Mouse (Mus musculus): ENCODE measurements around the gene H60c.
"Not testable (repeated sequence)": the region's sequence is repeated elsewhere in the genome, so short reads cannot be mapped to it uniquely, and the experiment has no call there.

Gene H60c

GRCm38 (mm10) chr10:3267671-3268070 is at the start of gene H60c:
Gene H60c (minus strand): TSS chr10:3267771.
- no peak for DNase-seq (ENCODE audit: extremely low read depth, low read depth)

GRCm38 (mm10) chr10:3308821-3309206 is 41.2 kb upstream of the H60c start:
- no peak for DNase-seq (ENCODE audit: extremely low read depth, low read depth)

- no peak for DNase-seq (ENCODE audit: extremely low read depth, low read depth)
Measured at GRCm38 (mm10) chr10:3308180-3308820, 40.7 kb upstream of the H60c start.

GRCm38 (mm10) chr10:3307752-3308151 is 40.2 kb upstream of the H60c start:
- no peak for DNase-seq (ENCODE audit: extremely low read depth, low read depth)

GRCm38 (mm10) chr10:3293969-3294368 is 26.4 kb upstream of the H60c start:
- DNase-seq (ENCODE audit: extremely low read depth, low read depth), result no peak

GRCm38 (mm10) chr10:3281047-3281446 is 13.5 kb upstream of the H60c start:
- DNase-seq (ENCODE audit: extremely low read depth, low read depth), result no peak

- DNase-seq (ENCODE audit: extremely low read depth, low read depth), result no peak
Measured at GRCm38 (mm10) chr10:3274065-3274464, 6.5 kb upstream of the H60c start.

- no peak for DNase-seq (ENCODE audit: extremely low read depth, low read depth)
Measured at GRCm38 (mm10) chr10:3271036-3271435, 3.5 kb upstream of the H60c start.

GRCm38 (mm10) chr10:3266729-3267128 is 842 bp downstream of the H60c start:
- no peak for DNase-seq (ENCODE audit: extremely low read depth, low read depth)

GRCm38 (mm10) chr10:3262784-3263183 is 4.8 kb downstream of the H60c start:
- no peak for DNase-seq (ENCODE audit: extremely low read depth, low read depth)

GRCm38 (mm10) chr10:3257391-3257790 is 10.2 kb downstream of the H60c start:
- no peak for DNase-seq (ENCODE audit: extremely low read depth, low read depth)

GRCm38 (mm10) chr10:3238436-3238835 is 29.1 kb downstream of the H60c start:
- DNase-seq (ENCODE audit: extremely low read depth, low read depth), result not testable (repeated sequence)

- DNase-seq (ENCODE audit: extremely low read depth, low read depth), result no peak
Measured at GRCm38 (mm10) chr10:3236638-3237270, 30.8 kb downstream of the H60c start.

GRCm38 (mm10) chr10:3228447-3229195 is 39.0 kb downstream of the H60c start:
- DNase-seq (ENCODE audit: extremely low read depth, low read depth), result no peak
